8 mouse cellular contexts compared by ENCODE assay signal in the genomic region with DNA sequence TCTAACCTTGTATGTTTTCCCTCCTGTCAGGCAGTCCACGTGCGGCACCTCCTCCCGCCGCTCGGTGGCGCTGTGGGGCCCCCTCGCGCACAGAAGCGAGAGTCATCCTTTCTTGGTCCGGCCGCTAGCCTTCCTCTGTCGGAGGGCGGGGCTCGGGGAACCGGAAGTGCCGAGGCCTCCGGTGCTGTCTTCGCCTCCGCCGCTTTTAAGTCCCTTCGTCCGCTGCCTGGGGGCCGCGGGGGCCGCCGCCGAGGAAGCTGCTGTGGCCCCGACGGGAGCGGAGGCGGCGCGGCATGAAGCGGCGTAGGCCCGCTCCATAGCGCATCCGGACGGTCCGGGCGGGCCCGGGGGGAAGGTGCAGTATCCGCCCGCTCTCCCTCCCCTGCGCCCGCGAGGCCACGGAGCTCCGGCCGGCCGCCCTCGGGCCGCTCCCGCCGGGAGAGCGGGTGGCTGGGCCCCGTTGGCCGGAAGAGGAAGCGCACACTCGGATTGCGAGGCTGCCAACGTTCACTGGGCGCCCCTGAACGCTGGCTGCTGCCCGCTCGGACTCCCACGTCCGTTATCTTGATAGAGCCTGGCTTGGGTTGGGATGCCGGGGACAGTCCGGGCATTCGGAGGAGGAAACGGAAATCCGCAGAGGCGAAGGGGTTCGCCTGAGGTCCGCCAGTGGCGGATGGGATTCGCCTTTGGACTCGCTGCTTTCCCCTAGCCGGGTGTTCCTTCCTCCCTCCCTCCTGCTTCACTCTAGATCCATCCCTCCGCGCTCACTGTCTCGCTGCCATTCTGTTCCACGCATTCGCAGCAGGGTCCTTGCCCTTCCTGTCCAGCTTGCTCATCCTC. TPM values are rescaled to one million over a fixed set of nuclear protein-coding genes. Genes with fewer than 3 reads are reported as not detected.
DNase-seq lines count a peak whose midpoint lies in the region; ATAC-seq lines count a peak whose summit lies in the region.

TSS of gene Dpp8 (plus strand) at position 146 of the 840 bp plus-strand sequence.

- H3K27me3 ChIP-seq in hindbrain, embryonic 12.5 days, result no peaks in the 10 kb centered on the region

- peaks cover 11% of the 10 kb centered on the region for H3K4me1 ChIP-seq in hindbrain, embryonic 12.5 days

- H3K4me2 ChIP-seq in hindbrain, embryonic 12.5 days (replicated peaks), result peak within 1 kb of the TSS; percentile 94

- ATAC-seq in hindbrain, embryonic 12.5 days (ENCODE audit: low FRiP score), result peak; percentile 92

- peak within 1 kb of the TSS; percentile 99 for H3K4me3 ChIP-seq in hindbrain, embryonic 12.5 days

- H3K9me3 ChIP-seq in hindbrain, embryonic 12.5 days (replicated peaks), result no peaks in the 10 kb centered on the region

- H3K27ac ChIP-seq in hindbrain, embryonic 12.5 days, result peak within 1 kb of the TSS; percentile 91

- WGBS in hindbrain, embryonic 12.5 days, result under 1% methylated on average over 84 of the region's 85 CpGs

- DNase-seq in Muller cell, postnatal 12 days (ENCODE audit: inconsistent ontology term), result peak; percentile 97
- DNase-seq in cerebellum, adult 9-11 months, result peak; percentile 94
- DNase-seq in frontal cortex, postnatal 10 days (ENCODE audit: low spot score in 2 of 2), result peak; percentile 88 to 89
- peak; percentile 89 to 94 for DNase-seq in layer of hippocampus, postnatal 14 days (ENCODE audit: low spot score in 2 of 2)
- DNase-seq in lung, postnatal 14 days, result peak; percentile 94
- DNase-seq in retina, adult 2 months (ENCODE audit: low read depth, low spot score), result peak; percentile 83
- peak; percentile 94 for DNase-seq in thymus, postnatal 36 days

- H3K36me3 ChIP-seq in hindbrain, embryonic 12.5 days, result peaks cover 5% of the 10 kb centered on the region; the same call in 1 of the 2 replicates

- H3K9ac ChIP-seq in hindbrain, embryonic 12.5 days, result peak within 1 kb of the TSS; percentile 98

RNA-seq across cellular contexts. Expression of gene Dpp8, which starts in this region (rescaled TPM):
- 56.8 and 59.2 TPM in 2 replicates for polyA plus RNA-seq in hindbrain, embryonic 12.5 days (2016; fragmentation: Nextera tagmentation; extraction: Ambion mirVana)
- 100 to 1,000 TPM; 136 to 151 TPM for total RNA-seq in layer of hippocampus, postnatal 14 days (2021)

Comparison
In these comparisons a context has a peak if more than half of its experiments do, and no peak if none do; other contexts are left out.
1. Peak in every context shown above with its lines: DNase-seq, ATAC-seq, H3K4me3 ChIP-seq and H3K27ac ChIP-seq.